Mouse (Mus musculus) retina, postnatal 1 day (tissue): ENCODE data around the gene Lmf1.

Experiments
- DNase-seq: peaks from one replicate; pipeline ENCODE4 v3.0.0-alpha.2; 2012

Gene Lmf1

GRCm38 (mm10) chr17:25711136-25711535, 132.3 kb downstream of the Lmf1 start:
- no peak for DNase-seq
